Mouse (Mus musculus) CH12F3 (cell line): ENCODE data around the gene Exosc6.
"Not testable (repeated sequence)": the region's sequence is repeated elsewhere in the genome, so short reads cannot be mapped to it uniquely, and the experiment has no call there.

ENCODE experiments used
- in situ Hi-C: fragments of 300-500 bp; cut with MboI; formaldehyde crosslinking; loops from 2 replicates; pipeline ENCODE4 v1.14.3; 2020; ENCODE audit warnings: low sequenced_read_pairs

The Exosc6 gene

DNA sequence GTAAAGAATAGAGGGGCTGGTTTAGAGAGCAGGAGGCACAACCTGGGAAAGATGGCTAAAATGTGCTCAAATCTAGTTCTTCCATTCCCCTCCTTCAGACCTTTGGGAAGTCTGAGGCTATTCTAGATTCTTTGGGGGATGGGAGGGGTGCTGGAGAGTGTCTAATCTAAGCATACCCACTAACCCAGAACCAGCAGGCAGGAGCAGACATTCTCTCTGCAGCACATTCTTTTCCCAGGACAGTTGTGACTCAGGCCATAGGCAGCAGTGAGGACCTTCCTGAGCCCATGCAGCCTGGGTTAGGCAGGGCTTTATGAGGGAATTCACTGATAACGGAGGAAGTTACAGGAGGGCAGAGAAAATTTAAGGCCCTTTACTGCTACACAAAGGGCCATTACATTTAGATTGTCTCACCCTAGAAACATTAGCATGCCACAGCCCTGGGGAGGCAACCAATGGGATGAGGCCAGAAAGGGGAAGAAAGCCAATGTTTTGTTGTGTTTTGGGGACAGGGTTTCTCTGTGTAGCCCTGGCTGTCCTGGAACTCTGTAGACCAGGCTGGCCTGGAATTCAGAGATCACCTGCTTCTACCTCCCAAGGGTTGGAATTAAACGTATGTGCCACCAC is 2.9 kb downstream of the Exosc6 start:
- in situ Hi-C loops = no loop called here

DNA sequence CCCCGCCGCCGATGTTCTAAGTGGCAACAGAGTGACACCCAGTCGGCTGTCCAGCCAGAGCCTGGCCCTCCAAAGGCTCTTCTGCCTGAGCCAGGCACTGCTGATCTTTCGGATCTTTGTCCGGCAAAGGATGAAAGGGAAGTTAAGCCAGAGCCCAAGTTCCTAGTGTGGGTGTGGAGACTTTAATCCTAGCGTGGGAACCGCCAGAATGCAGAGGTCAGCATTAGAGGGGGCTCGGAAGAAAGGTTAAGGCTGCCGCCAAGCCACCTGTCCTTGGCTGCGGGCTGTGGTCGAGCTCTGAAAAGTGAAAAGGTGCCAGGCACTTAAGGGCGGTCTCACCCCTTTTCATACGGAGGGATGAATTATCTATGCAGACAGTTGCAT is 5.5 kb downstream of the Exosc6 start:
- in situ Hi-C loops = no loop called here

DNA sequence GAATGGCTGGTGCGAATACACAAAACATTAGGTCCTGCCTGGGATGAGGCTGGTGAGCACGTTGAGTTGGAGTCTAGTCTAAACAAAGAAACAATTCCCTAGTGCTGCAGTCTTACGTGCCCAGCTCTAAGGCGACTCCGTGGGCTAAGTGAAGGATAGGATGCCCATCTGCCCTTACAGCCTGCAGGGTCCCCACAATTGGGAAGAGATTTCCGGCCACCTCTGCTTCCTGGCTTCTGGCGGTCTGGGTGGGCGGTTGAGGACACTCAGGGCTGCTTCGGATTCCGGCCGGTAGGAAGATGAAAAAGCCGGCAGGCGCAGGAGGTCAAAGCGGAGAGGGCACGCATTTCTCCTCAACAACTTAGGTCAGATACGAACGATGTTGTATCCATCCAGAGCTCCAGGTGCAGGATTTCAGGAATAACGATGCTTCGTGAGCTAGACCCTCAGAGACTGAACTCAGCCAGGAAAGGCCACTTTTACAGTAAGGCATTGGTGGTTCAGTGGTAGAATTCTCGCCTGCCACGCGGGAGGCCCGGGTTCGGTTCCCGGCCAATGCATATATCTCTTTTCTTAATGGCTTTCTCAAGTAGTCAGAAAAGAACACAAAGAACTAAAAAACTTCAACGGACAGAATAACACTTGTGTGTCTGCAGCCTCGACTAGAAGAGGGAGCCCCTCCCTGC is 6.1 kb downstream of the Exosc6 start:
- in situ Hi-C loops = no loop called here

DNA sequence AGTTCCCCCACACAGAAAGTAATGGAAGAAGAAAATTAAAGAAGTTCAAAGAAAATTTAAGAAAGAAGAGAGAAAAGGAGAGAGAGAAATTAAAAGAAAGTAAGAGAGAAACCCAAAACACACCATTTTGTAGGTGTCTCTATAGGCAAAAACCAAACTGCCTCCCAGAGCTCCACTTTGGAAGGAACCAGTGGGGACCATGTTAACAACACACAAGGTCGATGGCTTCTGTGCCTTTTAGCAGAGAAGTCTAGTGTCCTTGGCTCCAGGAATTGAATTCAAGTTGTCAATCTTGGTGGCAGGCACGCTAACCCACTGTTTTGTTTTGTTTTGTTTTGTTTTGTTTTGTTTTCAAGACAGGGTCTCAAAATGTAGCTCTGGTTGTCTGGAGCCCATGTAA is 6.8 kb downstream of the Exosc6 start:
- in situ Hi-C loops = no loop called here

DNA sequence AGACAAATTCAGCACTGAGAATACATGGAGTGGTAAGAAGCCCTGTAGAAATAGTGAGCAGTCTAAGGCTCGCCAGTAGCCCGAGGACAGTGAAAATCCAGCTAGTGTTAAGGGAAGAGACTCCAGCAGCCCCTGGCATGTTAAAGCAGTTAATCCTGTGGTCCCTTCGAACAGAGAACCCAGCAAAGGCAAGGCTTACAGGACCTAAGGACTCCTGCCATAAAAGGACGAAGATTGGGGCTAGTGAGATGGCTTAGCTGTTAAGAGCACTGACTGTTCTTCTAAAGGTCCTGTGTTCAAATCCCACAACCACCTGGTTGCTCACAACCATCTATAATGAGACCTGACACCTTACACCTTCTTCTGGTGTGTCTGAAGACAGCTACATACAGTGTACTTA is 10.2 kb downstream of the Exosc6 start:
- in situ Hi-C loops = no loop called here

DNA sequence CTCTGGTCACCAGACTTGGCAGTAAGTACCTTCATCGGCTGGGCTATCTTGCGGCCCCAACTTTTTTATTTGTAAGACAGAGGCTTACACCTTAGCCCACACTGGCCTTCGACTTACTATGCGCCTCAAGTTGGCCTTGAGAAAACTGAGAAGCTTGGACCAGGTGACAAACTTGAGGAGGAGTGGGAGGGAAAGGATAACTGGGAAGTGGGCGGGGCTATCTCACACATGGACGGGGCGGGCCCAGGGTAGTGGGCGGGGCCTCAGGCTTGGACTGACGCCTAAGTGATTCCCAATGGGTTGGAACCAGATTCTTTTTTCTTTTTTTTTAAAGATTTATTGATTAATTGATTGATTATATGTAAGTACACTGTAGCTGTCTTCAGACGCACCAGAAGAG is 11.3 kb downstream of the Exosc6 start:
- in situ Hi-C loops = no loop called here

DNA sequence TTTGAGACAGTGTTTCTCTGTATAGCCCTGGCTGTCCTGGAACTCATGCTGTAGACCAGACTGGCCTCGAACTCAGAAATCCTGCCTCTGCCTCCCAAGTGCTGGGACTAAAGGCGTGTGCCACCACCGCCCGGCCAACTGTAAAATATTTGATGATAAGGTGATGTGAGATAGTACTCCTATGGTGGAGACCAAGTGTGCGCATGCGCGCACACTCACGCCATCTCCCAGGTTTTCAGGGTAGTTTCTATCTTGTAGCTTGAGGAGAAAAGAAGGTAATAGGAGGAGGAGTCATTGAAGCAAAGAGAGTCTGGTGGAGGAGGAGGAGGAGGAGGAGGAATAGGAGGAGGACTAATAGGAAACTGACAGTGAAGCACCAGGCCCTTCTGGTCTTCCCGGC is 12.5 kb downstream of the Exosc6 start:
- in situ Hi-C loops = not testable (repeated sequence)

DNA sequence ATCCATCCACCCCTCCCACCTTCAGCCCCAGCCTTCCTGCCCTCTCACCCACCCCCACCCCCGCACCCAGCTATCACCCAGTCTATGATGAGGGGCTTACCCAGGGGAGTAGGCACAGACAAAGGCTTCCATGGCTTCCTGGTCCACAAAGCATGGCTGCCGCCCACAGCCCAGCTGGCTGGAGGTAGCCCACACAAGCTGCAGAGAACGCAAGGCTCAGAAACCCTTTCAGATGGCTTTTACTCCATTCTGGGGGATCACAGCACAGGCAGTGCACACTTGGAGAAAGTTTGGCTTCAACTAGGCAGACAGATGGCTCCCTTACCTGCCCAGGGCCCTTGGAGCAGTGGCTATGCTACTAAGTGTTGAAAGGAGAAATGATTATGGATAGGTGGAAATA is 19.8 kb downstream of the Exosc6 start:
- in situ Hi-C loops = no loop called here

DNA sequence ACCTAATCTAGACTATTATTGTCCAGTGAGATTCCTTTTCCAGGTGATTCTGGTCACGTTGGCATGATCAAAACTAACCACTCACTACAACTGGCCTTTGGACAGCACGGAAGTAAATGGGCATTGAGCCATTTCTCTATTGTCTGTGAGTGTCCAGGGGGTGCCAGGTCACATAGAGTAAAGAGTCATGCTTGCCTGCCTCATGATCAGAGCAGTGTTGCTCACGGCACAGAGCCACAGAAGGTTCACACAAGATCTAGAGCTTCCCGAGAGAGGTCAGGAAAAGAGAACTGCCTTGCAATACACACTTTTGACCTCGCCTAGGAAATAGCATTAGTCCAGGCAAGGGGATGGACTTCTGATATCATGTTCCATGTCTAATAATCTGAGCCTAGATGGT is 23.3 kb downstream of the Exosc6 start:
- in situ Hi-C loops = no loop called here

DNA sequence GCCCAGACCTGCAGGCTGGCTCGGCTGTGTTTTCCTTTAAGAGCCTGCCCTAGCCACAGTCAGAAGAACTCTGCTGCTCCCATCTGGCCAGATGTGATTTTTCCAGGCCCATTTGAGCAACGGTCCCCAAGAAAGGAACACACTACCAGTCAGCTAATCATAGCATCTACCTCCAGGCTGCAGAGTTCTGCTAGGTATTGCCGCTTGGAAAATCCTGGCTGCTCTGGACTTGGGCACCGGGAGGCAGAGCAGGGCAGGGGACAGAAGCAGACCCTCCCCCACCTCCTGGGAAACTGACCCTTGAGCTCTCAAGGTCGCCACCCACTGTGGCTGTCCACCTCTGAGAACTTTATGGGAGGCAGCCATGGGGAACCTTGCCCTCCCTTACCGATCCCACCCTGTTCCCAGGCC is 23.7 kb downstream of the Exosc6 start:
- in situ Hi-C loops = no loop called here

DNA sequence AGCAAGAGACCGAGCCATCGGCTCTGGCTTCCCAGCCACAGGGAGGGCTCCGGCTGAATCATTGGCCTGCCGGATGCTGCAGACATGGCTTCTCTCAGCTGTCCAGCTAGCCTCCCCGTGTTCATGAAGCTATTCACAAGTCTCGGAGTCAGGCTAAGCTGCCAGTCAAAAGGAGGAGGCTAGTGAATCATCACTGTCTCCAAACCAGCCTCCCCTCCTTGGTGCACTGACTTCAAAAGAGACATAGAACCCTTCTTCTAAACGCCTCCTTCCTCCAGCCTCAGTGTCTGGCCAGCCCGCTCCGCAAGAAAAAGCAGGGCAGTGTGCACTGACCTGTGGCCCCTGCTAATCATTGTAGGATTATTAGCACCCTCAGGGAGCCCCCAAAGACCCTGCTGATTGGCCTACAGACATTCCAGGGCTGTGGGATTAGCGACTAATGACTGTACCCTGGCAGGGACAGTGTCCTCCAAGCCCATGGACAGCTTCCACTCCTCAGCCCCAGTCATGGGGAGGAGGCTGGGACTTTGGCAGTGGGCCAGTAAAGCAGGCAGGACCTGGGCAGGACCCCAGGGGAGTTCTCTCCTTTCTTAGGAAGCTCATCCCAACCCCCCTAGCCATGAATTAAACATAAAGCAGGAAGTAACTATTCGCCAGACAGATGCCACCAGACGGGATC is 25.6 kb downstream of the Exosc6 start:
- in situ Hi-C loops = no loop called here

DNA sequence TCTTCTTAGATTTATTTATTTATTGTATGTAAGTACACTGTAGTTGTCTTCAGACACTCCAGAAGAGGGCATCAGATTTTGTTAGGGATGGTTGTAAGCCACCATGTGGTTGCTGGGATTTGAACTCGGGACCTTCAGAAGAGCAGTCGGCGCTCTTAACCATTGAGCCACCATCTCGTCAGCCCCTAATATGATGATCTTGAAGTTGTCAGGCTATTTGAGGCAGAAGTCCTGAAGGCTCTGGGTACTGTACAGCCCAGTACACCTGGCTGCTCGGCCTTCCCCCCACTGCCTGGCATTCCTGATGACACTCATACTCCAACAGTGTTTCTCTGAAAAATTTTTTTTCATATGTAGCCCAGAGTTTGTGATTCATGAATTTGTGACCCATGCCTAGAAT is 27.8 kb downstream of the Exosc6 start:
- in situ Hi-C loops = not testable (repeated sequence)

DNA sequence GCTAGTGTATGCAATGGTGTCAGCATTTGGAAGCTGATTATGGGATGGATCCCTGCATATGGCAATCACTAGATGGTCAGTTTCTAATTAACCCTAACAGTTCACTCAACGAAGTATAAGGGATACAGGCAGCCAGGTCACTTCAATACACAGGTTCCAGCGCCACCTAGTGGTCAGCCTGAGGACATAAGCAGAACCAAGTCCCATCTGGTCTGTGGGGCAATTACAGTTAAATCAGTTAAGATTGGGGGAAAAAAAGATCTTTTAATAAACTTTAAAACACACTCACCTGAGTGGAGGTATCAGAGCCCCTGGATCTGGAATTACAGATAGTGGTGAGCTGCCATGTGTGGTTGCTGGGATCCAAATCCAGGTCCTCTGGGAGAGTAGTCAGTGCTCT is 34.0 kb downstream of the Exosc6 start:
- in situ Hi-C loops = no loop called here

DNA sequence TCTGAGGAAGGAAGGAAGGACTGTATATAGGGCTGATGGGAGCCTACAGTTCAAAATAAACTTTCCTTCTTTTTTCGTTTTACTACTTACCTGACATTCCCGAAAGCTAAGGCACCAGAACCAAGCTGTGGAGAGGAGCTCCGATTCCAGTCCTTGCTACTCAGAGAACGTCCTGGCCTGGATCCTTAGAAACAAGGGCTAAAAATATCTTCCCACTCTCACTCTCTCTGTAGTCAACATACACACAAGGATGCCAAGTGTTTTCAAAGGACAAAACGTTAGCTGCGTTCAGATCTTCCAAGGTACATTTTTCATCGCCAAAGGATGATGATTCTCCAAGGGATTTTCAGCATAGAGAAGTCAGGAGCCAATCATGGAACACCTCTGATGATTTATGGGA is 35.6 kb downstream of the Exosc6 start:
- in situ Hi-C loops = no loop called here

DNA sequence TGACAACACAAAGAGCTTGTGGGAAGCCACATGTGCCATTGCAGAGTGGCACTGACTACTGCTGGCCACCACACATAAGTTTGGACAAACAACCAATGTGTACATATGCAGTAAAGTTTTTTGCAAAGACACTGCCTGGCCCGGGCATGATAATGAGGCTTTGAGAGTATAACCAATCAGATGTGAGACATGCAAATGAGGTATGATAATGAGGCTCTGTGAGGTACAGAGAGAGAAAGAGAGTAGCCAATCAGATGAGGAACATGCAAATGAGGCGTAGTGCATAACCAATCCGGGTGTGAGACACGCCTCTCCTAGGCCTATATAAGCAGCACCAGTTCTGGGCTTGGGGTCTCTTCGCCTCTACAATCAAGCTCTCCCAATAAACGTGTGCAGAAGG is 36.2 kb downstream of the Exosc6 start, which contains the start of gene Clec18a:
Gene Clec18a (minus strand): TSS at position 101 of the 400 bp plus-strand sequence.
- in situ Hi-C loops = not testable (repeated sequence)

DNA sequence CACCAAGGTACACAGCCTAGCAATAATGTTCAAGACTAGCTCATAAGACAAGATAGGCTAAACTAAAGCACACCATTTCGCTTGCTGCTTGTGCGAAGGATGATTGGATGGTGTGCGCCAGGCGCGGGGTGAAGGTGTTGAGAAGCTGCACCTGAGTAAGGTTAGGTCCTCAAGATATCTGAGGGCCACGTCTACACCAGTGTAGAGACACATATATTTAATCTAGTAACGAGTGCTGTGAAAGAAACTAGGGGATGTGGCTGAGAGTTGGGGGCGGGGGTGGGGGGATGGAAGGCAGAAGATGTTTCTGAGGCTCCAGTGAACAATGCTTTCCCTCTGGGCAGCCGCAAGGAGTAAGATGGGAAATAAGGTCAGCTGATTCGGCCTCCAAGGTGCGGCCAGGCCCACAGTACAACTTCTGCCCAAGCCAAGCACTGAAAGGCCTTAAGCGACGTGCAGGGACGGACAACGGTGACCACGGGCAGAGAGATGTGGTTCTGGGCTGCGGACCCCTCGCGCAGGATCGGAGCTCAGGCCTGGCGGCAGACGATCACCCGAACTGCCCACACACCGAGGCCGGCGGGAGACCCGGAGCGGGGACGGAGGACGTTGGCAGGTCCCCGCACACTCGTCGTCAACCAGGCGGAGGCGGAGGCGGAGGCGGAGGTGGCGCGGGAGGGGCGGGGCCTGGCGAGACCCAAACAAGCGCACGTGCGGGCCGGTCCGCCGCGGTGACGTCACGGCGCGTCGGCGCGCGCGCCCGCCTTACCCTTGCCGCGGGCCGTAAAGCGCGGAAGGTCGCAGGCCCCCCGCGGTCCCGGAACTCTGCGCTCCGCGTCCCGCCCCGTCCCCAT is 38.0 kb downstream of the Exosc6 start, which contains the start of gene Pdpr:
Gene Pdpr (plus strand): TSS at position 766 of the 854 bp plus-strand sequence.
- in situ Hi-C loops = no loop called here

DNA sequence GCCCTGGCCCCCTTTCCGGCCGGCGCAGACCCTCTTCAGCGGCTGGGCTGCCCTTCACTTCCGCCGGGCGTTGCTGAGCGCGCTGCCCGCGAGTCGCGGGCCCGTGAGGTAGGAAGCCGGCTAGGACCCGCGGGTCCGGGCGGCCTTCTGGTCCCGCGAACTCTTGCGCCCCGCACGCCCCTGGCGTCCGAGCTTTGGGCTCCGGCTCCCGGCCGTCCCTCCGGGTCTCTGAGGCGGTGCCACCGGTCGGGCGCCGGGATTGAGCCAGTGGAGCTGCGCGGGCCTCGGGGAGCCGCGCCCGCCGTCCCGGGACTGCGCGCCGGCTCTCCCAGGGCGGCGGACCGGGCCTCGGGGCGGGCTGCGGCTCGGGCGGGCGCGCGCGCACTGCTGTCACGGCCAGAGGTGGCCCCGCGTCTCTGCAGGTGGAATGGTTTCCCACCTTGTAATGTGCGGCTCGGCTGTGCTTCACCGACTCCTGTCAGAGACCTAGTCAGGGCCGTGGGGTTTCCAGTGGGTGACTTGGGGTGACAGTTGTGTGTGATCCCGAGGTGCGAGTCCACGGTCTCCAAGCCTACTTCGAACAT is 38.7 kb downstream of the Exosc6 start:
- in situ Hi-C loops = not testable (repeated sequence)
